Mouse (Mus musculus) liver, embryonic 12.5 days (tissue): Measurements from ENCODE around the gene Pnpla3. TPM values are rescaled to one million over a fixed set of nuclear protein-coding genes. Genes with fewer than 3 reads are reported as not detected.

Source experiments
- microRNA-seq: library from miRNA; unstranded; fragments of <30 nt; microRNA quantifications from one replicate; pipeline ENCODE4, GENCODE M21; 2017
- polyA plus RNA-seq: library from polyadenylated mRNA; unstranded; fragments of >200 nt; fragmentation: Nextera tagmentation; extraction: Ambion mirVana; gene quantifications from 2 replicates; pipeline ENCODE4 v1.2.1, GENCODE M21; 2016

Gene Pnpla3
- polyA plus RNA-seq, 1 experiment from 2014 or later, result 1.4 TPM

Small RNA genes within 50 kb of the gene (microRNA-seq; reads per million reads assigned to microRNA genes)
- gene Mir6392, result not detected

Other genes starting within 250 kb of the Pnpla3 start
- not detected in 2 replicates for gene Efcab6, start 102.5 kb upstream of the Pnpla3 start, polyA plus RNA-seq
- 0.14 and 0.18 TPM in 2 replicates for gene Sult4a1, start 62.1 kb upstream of the Pnpla3 start, polyA plus RNA-seq
- 0.07 TPM in 1 of 2 replicates, not detected in the other for gene Pnpla5, start 44.7 kb upstream of the Pnpla3 start, polyA plus RNA-seq
- gene Samm50, start 24.4 kb downstream of the Pnpla3 start, polyA plus RNA-seq, result 110 and 112 TPM in 2 replicates
- gene Parvb, start 64.2 kb downstream of the Pnpla3 start, polyA plus RNA-seq, result 7.5 and 10.0 TPM in 2 replicates
- gene Parvg, start 156.2 kb downstream of the Pnpla3 start, polyA plus RNA-seq, result 9.7 and 10.0 TPM in 2 replicates